Mouse (Mus musculus): Measurements from ENCODE around the gene Map4k4. TPM values are rescaled to one million over a fixed set of nuclear protein-coding genes. Genes with fewer than 3 reads are reported as not detected.
A peak's percentile ranks its signal among the peaks of the same experiment; 100 is the strongest.

The Map4k4 gene
- polyA plus RNA-seq, 1 experiment from 2014 or later: 21.2 TPM

DNA sequence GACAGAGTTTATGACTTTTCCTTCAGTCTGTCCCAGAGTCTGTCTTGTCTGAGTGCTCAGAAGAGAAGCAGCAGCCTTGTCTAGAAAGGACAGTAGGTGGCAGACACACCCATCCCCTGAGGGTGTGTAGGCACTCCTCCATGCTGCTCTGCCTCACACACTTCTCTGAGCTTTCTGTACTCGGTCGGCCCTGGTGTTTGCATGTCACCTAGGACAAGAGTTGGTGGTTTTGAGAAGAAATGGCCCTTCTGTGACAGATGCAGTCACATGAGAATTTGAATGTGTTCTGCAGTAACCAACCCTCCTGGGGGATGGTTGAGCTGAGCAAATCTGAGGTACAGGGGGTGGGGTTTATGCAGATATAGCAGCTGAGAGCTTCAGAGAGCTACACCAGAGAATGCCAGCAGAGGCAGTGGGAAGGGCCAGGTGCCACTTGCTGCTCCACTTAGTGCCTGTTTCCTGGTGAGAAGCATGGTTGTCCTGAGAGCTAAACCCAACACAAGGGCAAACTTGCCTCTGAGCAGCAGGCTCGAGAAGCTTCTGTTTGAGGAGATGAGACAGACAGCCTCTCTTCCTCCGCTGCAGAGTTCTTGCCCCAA, 101.5 kb downstream of the Map4k4 start:
- ATAC-seq (peak; percentile 69), DNase-seq (ENCODE audit: low spot score) (peak; percentile 52)
- no peak for TF ChIP-seq CTCF (IDR thresholded peaks at IDR 0.05)
- no peak for TF ChIP-seq EP300 (IDR thresholded peaks at IDR 0.05)
- Histone ChIP-seq H3K4me1 (ENCODE audit: insufficient read depth, low read depth, low read length) (no peaks in the 10 kb centered on the region), H3K4me3 (ENCODE audit: low read depth, low read length) (no peak overlapping the region), H3K4me2 (replicated peaks; ENCODE audit: low read depth, low read length) (no peak overlapping the region), H3K27ac (ENCODE audit: low read length) (no peak overlapping the region), H3K9me3 (ENCODE audit: low read length) (no peaks in the 10 kb centered on the region), H3K27me3 (replicated peaks; ENCODE audit: insufficient read depth, low read length) (no peaks in the 10 kb centered on the region), H3K36me3 (ENCODE audit: insufficient read depth, low read length) (peaks cover 43% of the 10 kb centered on the region), H3K9ac (replicated peaks; ENCODE audit: low read depth) (no peak overlapping the region)
- 67% methylated on average over 4 of the region's 4 CpGs for WGBS

DNA sequence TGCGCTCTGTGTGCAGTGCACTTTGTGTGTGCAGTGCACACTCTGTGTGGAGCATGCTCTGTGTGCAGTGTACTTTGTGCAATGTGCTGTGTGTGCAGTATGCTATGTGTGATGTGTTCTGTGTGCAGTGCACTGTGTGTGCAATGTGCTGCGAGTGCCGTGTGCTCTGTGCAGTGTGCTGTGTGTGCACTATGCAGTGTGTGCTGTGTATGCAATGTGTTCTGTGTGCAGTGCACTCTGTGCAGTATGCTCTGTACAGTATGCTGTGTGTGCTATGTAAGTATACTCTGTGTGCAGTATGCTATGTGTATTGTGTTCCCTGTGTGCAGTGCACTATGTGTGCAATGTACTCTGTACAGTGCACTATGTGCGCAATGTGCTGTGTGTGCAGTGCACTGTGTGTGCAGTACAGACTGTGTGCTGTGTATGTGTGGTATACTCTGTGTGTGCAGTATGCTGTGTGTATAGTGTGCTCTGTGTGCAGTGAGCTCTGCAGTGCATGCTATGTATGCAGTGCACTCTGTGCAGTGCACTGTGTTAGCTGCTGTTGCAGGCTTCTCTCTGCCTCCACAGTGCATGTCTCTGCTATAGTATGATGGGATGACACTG, 105.4 kb downstream of the Map4k4 start:
- 100% methylated on average over 4 of the region's 4 CpGs for WGBS
- DNase-seq (ENCODE audit: low spot score): no peak
- TF ChIP-seq CTCF (IDR thresholded peaks at IDR 0.05): no peak
- TF ChIP-seq EP300 (IDR thresholded peaks at IDR 0.05): no peak
- Histone ChIP-seq H3K9me3 (ENCODE audit: low read length) (no peaks in the 10 kb centered on the region), H3K4me3 (ENCODE audit: low read depth, low read length) (no peak overlapping the region), H3K9ac (replicated peaks; ENCODE audit: low read depth) (no peak overlapping the region), H3K4me2 (replicated peaks; ENCODE audit: low read depth, low read length) (no peak overlapping the region), H3K4me1 (ENCODE audit: insufficient read depth, low read depth, low read length) (no peaks in the 10 kb centered on the region), H3K36me3 (ENCODE audit: insufficient read depth, low read length) (peaks cover 60% of the 10 kb centered on the region), H3K27me3 (replicated peaks; ENCODE audit: insufficient read depth, low read length) (no peaks in the 10 kb centered on the region), H3K27ac (ENCODE audit: low read length) (no peak overlapping the region)
- no peak for ATAC-seq

DNA sequence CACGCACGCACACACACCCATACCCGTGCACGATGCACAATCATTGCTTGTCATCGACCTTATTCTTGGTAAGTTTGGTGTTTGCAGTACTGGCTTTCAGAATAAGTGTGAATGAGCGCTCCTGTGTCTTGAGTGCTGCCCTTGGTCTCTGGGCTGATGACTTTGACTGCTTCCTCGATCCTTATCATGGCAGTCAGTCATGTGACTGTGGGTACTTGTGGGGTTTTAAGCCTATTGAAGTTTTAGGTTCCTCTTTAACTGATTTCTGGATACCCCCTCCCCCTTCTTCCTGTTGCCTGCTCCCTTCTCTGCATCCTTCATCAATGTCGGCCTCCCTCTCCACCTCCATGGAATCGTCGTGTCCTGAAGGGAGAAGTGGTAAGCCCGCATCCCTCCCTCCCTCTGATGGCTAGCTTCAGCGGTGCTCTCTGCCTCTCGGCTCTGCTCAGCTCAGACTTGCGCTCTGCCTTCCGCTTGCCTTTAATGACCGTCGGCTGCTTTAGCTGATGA, 107.3 kb downstream of the Map4k4 start:
- no peak overlapping the region for H3K4me3 ChIP-seq (ENCODE audit: low read depth, low read length)
- no peak overlapping the region for H3K27ac ChIP-seq (ENCODE audit: low read length)
- peaks cover 72% of the 10 kb centered on the region for H3K36me3 ChIP-seq (ENCODE audit: insufficient read depth, low read length)
- H3K9me3 ChIP-seq (ENCODE audit: low read length): no peaks in the 10 kb centered on the region
- TF ChIP-seq CTCF (IDR thresholded peaks at IDR 0.05) (no peak), EP300 (IDR thresholded peaks at IDR 0.05) (no peak)
- no peaks in the 10 kb centered on the region for H3K4me1 ChIP-seq (ENCODE audit: insufficient read depth, low read depth, low read length)
- no peak overlapping the region for H3K4me2 ChIP-seq (replicated peaks; ENCODE audit: low read depth, low read length)
- no peak overlapping the region for H3K9ac ChIP-seq (replicated peaks; ENCODE audit: low read depth)
- H3K27me3 ChIP-seq (replicated peaks; ENCODE audit: insufficient read depth, low read length): no peaks in the 10 kb centered on the region
- WGBS: 69% methylated on average over 17 of the region's 17 CpGs
- DNase-seq (ENCODE audit: low spot score) (no peak), ATAC-seq (no peak)

DNA sequence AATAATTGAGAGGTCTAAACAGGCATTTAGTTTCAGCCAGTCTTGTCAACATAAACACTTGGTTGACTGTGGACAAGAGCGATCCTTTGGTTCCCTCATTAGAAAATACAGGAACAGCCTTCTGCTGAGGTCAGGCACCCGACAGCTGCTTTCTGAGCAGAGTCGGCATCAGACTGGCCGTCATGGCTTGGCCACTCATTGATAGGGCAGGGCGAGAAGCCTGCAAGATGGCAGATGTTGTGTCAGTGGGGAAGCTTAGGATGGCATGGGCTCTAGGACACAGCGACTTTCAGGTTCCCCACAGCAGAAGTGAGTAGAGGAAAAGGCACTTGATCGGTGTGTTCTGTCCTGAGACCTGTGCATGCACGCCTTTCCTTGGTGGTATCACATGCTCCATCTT, 112.0 kb downstream of the Map4k4 start:
- no peaks in the 10 kb centered on the region for H3K4me1 ChIP-seq (ENCODE audit: insufficient read depth, low read depth, low read length)
- H3K9me3 ChIP-seq (ENCODE audit: low read length): no peaks in the 10 kb centered on the region
- no peak for TF ChIP-seq CTCF (IDR thresholded peaks at IDR 0.05)
- 89% methylated on average over 8 of the region's 8 CpGs for WGBS
- peaks cover 67% of the 10 kb centered on the region for H3K36me3 ChIP-seq (ENCODE audit: insufficient read depth, low read length)
- no peak overlapping the region for H3K4me3 ChIP-seq (ENCODE audit: low read depth, low read length)
- DNase-seq (ENCODE audit: low spot score): no peak
- H3K4me2 ChIP-seq (replicated peaks; ENCODE audit: low read depth, low read length): no peak overlapping the region
- H3K27ac ChIP-seq (ENCODE audit: low read length): no peak overlapping the region
- H3K27me3 ChIP-seq (replicated peaks; ENCODE audit: insufficient read depth, low read length): no peaks in the 10 kb centered on the region
- ATAC-seq: no peak
- H3K9ac ChIP-seq (replicated peaks; ENCODE audit: low read depth): no peak overlapping the region

DNA sequence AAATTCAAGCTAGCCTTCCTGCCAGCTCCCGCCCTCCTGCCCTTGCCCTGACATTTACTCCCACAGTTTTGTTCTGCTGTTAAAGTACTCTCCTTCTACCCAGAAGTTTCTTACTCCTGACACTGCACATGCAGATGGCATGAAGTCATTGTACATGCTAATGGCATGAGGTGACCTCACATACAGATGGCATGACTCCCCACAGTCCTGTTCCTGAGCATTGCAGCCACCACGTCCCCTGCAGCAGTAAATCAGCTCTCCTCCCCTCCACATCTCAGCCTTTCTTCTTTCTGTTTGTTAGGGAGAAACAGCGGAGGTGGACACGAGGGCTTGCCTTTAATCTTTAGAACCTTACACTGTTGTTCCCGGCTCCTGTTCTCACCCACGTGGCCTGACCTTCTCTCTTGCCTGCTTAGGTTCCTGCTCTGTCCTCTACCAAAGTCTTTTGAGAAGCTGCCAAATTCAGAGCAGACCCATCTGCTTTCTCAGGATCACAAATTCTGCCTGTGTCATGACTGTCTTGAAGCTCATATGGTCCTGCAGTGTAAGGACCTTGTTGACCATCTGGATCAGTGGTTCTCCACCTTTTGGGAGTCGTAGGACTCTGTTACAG, 114.5 kb downstream of the Map4k4 start:
- H3K27ac ChIP-seq (ENCODE audit: low read length): no peak overlapping the region
- H3K9ac ChIP-seq (replicated peaks; ENCODE audit: low read depth): no peak overlapping the region
- no peak for DNase-seq (ENCODE audit: low spot score)
- TF ChIP-seq EP300 (IDR thresholded peaks at IDR 0.05) (no peak), CTCF (IDR thresholded peaks at IDR 0.05) (no peak)
- no peaks in the 10 kb centered on the region for H3K9me3 ChIP-seq (ENCODE audit: low read length)
- no peaks in the 10 kb centered on the region for H3K4me1 ChIP-seq (ENCODE audit: insufficient read depth, low read depth, low read length)
- H3K36me3 ChIP-seq (ENCODE audit: insufficient read depth, low read length): peaks cover 59% of the 10 kb centered on the region
- H3K27me3 ChIP-seq (replicated peaks; ENCODE audit: insufficient read depth, low read length): no peaks in the 10 kb centered on the region
- WGBS: 82% methylated on average over 7 of the region's 7 CpGs
- no peak for ATAC-seq
- H3K4me3 ChIP-seq (ENCODE audit: low read depth, low read length): no peak overlapping the region
- no peak overlapping the region for H3K4me2 ChIP-seq (replicated peaks; ENCODE audit: low read depth, low read length)

DNA sequence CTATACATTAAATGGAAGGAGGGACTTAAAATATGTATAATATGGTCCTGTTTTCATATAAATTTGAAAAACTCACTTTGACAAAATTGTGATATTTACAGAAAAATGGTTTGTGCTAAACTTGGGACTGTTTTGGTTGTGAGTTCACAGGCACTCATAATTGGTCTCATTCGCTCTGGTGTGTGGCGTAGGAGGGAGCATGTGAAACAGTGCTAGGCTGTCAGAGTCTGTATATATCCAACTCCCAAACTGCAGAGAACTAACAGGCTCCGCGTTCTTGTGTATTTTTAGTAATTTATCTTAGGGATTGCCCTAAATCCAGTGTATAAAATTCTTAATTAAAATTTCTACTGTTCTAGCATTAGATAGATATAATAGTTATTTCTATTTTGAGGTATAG, 120.9 kb downstream of the Map4k4 start:
- Histone ChIP-seq H3K4me1 (ENCODE audit: insufficient read depth, low read depth, low read length) (no peaks in the 10 kb centered on the region), H3K4me3 (ENCODE audit: low read depth, low read length) (no peak overlapping the region), H3K9me3 (ENCODE audit: low read length) (no peaks in the 10 kb centered on the region), H3K4me2 (replicated peaks; ENCODE audit: low read depth, low read length) (no peak overlapping the region), H3K36me3 (ENCODE audit: insufficient read depth, low read length) (peaks cover 55% of the 10 kb centered on the region), H3K27ac (ENCODE audit: low read length) (no peak overlapping the region), H3K9ac (replicated peaks; ENCODE audit: low read depth) (no peak overlapping the region), H3K27me3 (replicated peaks; ENCODE audit: insufficient read depth, low read length) (no peaks in the 10 kb centered on the region)
- ATAC-seq (no peak), DNase-seq (ENCODE audit: low spot score) (no peak)
- WGBS: 93% methylated on average over 4 of the region's 4 CpGs
- no peak for TF ChIP-seq CTCF (IDR thresholded peaks at IDR 0.05)
- TF ChIP-seq EP300 (IDR thresholded peaks at IDR 0.05): no peak

Data from lung, postnatal 0 days (tissue).